Mouse (Mus musculus) G1E (cell line): Measurements from ENCODE around the gene Evi2.

ENCODE experiments used
- CTCF ChIP-seq: IDR thresholded peaks from 2 replicates; pipeline ENCODE4 v1.5.1; 2012; ENCODE audit warnings: low read depth, low read length, inconsistent platforms, mixed read lengths
- GATA1 ChIP-seq: IDR thresholded peaks from 2 replicates; pipeline ENCODE4 v1.6.1; 2012; ENCODE audit warnings: borderline replicate concordance, low read length, inconsistent platforms, mixed read lengths

DNA sequence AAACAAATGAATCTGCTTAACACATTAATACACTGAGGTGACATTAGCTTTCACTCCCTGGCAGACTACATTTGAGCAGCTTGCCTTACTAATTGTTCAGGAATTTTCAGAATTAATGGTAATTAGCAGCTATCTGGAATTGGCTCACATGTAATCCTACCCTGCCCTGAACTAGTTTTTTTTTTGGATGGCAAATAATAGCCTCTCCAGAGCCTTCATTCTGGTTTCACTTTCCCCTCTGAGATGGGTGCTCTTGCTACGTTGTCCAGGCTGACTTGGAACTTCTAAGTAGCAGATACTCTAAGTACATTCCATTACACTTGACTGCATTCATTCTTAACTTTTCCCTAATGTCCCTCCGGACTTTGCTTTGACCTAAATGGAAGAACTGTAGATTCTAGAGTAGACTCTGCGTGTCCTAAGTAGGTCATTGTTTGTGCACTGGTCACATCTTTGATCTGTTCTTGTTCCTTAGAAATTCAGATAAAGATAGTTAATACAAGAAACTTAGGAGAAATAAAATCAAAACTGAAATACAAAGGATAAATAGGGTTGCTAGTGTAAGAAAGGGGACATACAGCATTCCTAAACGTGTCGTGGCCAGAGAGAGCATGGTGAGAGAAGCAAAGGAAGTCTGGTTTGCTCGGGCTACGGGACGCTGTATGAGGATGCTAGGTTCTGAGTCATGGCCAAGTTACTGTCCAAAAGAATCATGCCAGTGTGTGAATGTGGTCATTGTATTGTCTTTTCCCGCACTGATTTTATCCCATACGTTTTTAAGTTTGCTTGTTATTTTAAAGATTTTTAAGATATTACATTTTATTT is 35.2 kb downstream of the Evi2 start:
- TF ChIP-seq CTCF: no peak
- TF ChIP-seq GATA1: no peak
